Mouse (Mus musculus) heart, postnatal 4 days (tissue): ENCODE measurements around the gene Brd1. TPM values are rescaled to one million over a fixed set of nuclear protein-coding genes. Genes with fewer than 3 reads are reported as not detected.
"Not testable (repeated sequence)": the region's sequence is repeated elsewhere in the genome, so short reads cannot be mapped to it uniquely, and the experiment has no call there.

Source experiments
- DNase-seq: peaks from one replicate; pipeline ENCODE4 v3.0.0; 2021
- total RNA-seq, 2 experiments: library from RNA; stranded (reverse); gene quantifications; 2 replicates each; pipeline ENCODE4 v1.2.3; 2021

Brd1 gene
- 10 to 100 TPM; 45.1 to 46.7 TPM for total RNA-seq

- peak; percentile 88 for DNase-seq
Measured at GRCm38 (mm10) chr15:88733834-88734571, at the start of gene Brd1. Gene Brd1, minus strand, starts transcription at chr15:88734233.

GRCm38 (mm10) chr15:88774630-88775029, 40.6 kb upstream of the Brd1 start:
- DNase-seq: not testable (repeated sequence)

- no peak for DNase-seq
Measured at GRCm38 (mm10) chr15:88768537-88768936, 34.5 kb upstream of the Brd1 start.

- DNase-seq: not testable (repeated sequence)
Measured at GRCm38 (mm10) chr15:88766139-88766538, 32.1 kb upstream of the Brd1 start.

- DNase-seq: no peak
Measured at GRCm38 (mm10) chr15:88761551-88761950, 27.5 kb upstream of the Brd1 start.

- no peak for DNase-seq
Measured at GRCm38 (mm10) chr15:88758061-88758460, 24.0 kb upstream of the Brd1 start.

- DNase-seq: no peak
Measured at GRCm38 (mm10) chr15:88755761-88756160, 21.7 kb upstream of the Brd1 start.

- no peak for DNase-seq
Measured at GRCm38 (mm10) chr15:88754896-88755295, 20.9 kb upstream of the Brd1 start.

GRCm38 (mm10) chr15:88752403-88752733, 18.3 kb upstream of the Brd1 start:
- DNase-seq: no peak

GRCm38 (mm10) chr15:88751564-88752402, 17.8 kb upstream of the Brd1 start, which contains the start of gene Zbed4:
Gene Zbed4, plus strand, starts transcription at chr15:88751660.
- peak; percentile 45 for DNase-seq

GRCm38 (mm10) chr15:88750677-88751563, 16.9 kb upstream of the Brd1 start:
- peak; percentile 99 for DNase-seq

- no peak for DNase-seq
Measured at GRCm38 (mm10) chr15:88750032-88750431, 16.0 kb upstream of the Brd1 start.

- DNase-seq: not testable (repeated sequence)
Measured at GRCm38 (mm10) chr15:88749617-88750016, 15.6 kb upstream of the Brd1 start.

- DNase-seq: no peak
Measured at GRCm38 (mm10) chr15:88745926-88746325, 11.9 kb upstream of the Brd1 start.

GRCm38 (mm10) chr15:88745347-88745746, 11.3 kb upstream of the Brd1 start:
- DNase-seq: no peak

GRCm38 (mm10) chr15:88743371-88743770, 9.3 kb upstream of the Brd1 start:
- DNase-seq: not testable (repeated sequence)

- DNase-seq: no peak
Measured at GRCm38 (mm10) chr15:88741366-88741765, 7.3 kb upstream of the Brd1 start.

GRCm38 (mm10) chr15:88738466-88738865, 4.4 kb upstream of the Brd1 start:
- DNase-seq: no peak

- no peak for DNase-seq
Measured at GRCm38 (mm10) chr15:88736166-88736565, 2.1 kb upstream of the Brd1 start.

- DNase-seq: peak; percentile 74
Measured at GRCm38 (mm10) chr15:88733041-88733751, 837 bp downstream of the Brd1 start.

- DNase-seq: no peak
Measured at GRCm38 (mm10) chr15:88732405-88733020, 1.5 kb downstream of the Brd1 start.
